Mouse (Mus musculus): ENCODE measurements around the gene Dctn2.

DNA sequence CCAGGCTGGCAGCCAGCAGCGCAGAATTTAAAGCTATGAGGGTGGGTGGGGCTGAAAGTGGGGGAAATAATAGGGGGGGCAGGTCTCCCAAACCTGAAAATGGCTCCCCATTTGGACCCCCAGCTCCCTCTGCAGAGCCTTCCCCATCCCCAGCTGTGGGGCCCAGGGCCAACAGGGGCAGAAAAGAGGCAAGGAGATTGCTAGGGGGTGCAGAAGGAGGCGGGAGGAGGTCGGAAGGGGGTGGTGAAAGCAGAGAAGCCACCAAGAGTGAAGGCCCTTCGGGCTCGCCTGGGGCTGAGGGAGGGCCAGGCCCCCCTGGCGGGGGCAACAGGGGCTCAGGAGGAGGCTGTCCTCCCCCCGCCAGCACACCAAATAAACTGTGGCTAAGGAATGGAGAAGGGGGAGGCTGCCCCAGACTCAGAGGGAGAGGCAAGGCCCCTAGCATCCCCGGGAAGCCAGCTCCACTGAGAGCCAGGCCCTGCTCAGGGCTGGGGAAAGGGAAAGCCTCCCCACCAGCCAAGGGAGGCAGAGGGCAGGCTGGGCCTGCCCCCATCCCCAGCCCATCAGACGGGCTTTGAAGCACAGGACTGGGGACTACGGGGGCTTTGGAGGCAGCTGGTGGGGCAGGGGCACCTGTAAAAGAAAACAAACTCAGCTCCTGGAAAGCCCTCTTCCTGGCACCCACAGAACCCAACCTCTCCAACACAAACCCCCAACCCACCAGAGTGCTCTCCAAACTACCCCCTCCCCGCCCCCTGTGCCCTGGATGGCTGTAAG lies 18.7 kb downstream of the Dctn2 start:
- no peak for TF ChIP-seq CTCF (IDR thresholded peaks at IDR 0.05; ENCODE audit: low read depth, low read length)
- no peak for TF ChIP-seq POLR2A (IDR thresholded peaks at IDR 0.05; ENCODE audit: extremely low read depth, insufficient read depth, low read length)

All from liver, adult 2 months (tissue).